Mouse (Mus musculus) MEL (cell line): ENCODE measurements around the gene Ift57. TPM values are rescaled to one million over a fixed set of nuclear protein-coding genes. Genes with fewer than 3 reads are reported as not detected.

Source experiments
- DNase-seq: peaks from one replicate; pipeline ENCODE4 v3.0.0; 2011; ENCODE audit warnings: low read depth, low spot score
- H3K27ac ChIP-seq: 2 replicates; pipeline ENCODE4 v1.5.1; 2012; ENCODE audit warnings: low read depth, mild to moderate bottlenecking, control low read depth, low read length, moderate library complexity; ENCODE audit not compliant: control insufficient read depth
- H3K27me3 ChIP-seq, 2 experiments: fragments of 150-350 bp in 1 of 2; sonication (generic) in 1 of 2; 2 replicates each; pipeline ENCODE4 v1.6.1; 2012; ENCODE audit warnings: low read length in 2 of 2, mild to moderate bottlenecking in 2 of 2, improper control_type of control experiment in 1 of 2, moderate library complexity in 1 of 2; ENCODE audit not compliant: insufficient read depth in 2 of 2, control insufficient read depth in 1 of 2
- H3K36me3 ChIP-seq, 2 experiments: 2 replicates each; pipeline ENCODE4 v1.6.1; 2012 to 2014; ENCODE audit warnings: low read length in 2 of 2, improper control_type of control experiment in 1 of 2, inconsistent platforms in 1 of 2, mild to moderate bottlenecking in 1 of 2; ENCODE audit not compliant: insufficient read depth in 2 of 2, control insufficient read depth in 1 of 2
- H3K4me1 ChIP-seq, 2 experiments: fragments of 150-350 bp in 1 of 2; sonication (generic) in 1 of 2; 2 replicates each; pipeline ENCODE4 v1.6.1; 2012; ENCODE audit warnings: low read length in 2 of 2, improper control_type of control experiment in 1 of 2, mild to moderate bottlenecking in 1 of 2; ENCODE audit not compliant: insufficient read depth in 2 of 2, control insufficient read depth in 1 of 2
- H3K4me3 ChIP-seq, 2 experiments: fragments of 150-350 bp in 1 of 2; sonication (generic) in 1 of 2; 2 replicates each; pipeline ENCODE4 v1.5.1; 2012; ENCODE audit warnings: low read depth in 2 of 2, low read length in 2 of 2, mild to moderate bottlenecking in 2 of 2, moderate library complexity in 2 of 2, control low read depth in 1 of 2, improper control_type of control experiment in 1 of 2; ENCODE audit not compliant: control insufficient read depth in 1 of 2, insufficient read depth in 1 of 2
- H3K79me2 ChIP-seq: 2 replicates; pipeline ENCODE4 v1.6.1; 2012; ENCODE audit warnings: mild to moderate bottlenecking, low read length, moderate library complexity; ENCODE audit not compliant: control insufficient read depth, poor library complexity, insufficient read depth
- H3K9ac ChIP-seq: 2 replicates; pipeline ENCODE4 v1.6.1; 2012; ENCODE audit warnings: low read depth, mild to moderate bottlenecking, control low read depth, low read length, moderate library complexity; ENCODE audit not compliant: control insufficient read depth, poor library complexity, severe bottlenecking
- H3K9me3 ChIP-seq: fragments of 150-350 bp; sonication (generic); replicated peaks from 2 replicates; pipeline ENCODE4 v1.6.1; 2012; ENCODE audit warnings: mild to moderate bottlenecking, low read length, improper control_type of control experiment, moderate library complexity; ENCODE audit not compliant: insufficient read depth
- BHLHE40 ChIP-seq: IDR thresholded peaks from 2 replicates; pipeline ENCODE4 v1.6.1; 2012; ENCODE audit warnings: low read depth, mild to moderate bottlenecking, inconsistent platforms, low read length, improper control_type of control experiment, borderline replicate concordance
- CHD2 ChIP-seq: IDR thresholded peaks from 2 replicates; pipeline ENCODE4 v1.6.1; 2011; ENCODE audit warnings: low read length, improper control_type of control experiment
- E2F4 ChIP-seq: IDR thresholded peaks from 2 replicates; pipeline ENCODE4 v1.6.1; 2011; ENCODE audit warnings: low read depth, low read length, improper control_type of control experiment, borderline replicate concordance
- ELF1 ChIP-seq: IDR thresholded peaks from 2 replicates; pipeline ENCODE4 v1.6.1; 2014; ENCODE audit warnings: low read depth, mild to moderate bottlenecking, inconsistent platforms, low read length, improper control_type of control experiment, moderate library complexity
- EP300 ChIP-seq, 2 experiments: IDR thresholded peaks; 2 replicates each; pipeline ENCODE4 v1.6.1; 2011; ENCODE audit warnings: improper control_type of control experiment in 2 of 2, low read length in 2 of 2, low read depth in 1 of 2, mild to moderate bottlenecking in 1 of 2
- ETS1 ChIP-seq: IDR thresholded peaks from 2 replicates; pipeline ENCODE4 v1.6.1; 2012; ENCODE audit warnings: low read depth, mild to moderate bottlenecking, inconsistent platforms, low read length, improper control_type of control experiment, moderate library complexity
- GABPA ChIP-seq: IDR thresholded peaks from 2 replicates; pipeline ENCODE4 v1.6.1; 2012; ENCODE audit warnings: low read depth, mild to moderate bottlenecking, inconsistent platforms, low read length, improper control_type of control experiment, moderate library complexity
- HCFC1 ChIP-seq: IDR thresholded peaks from 2 replicates; pipeline ENCODE4 v1.6.1; 2012; ENCODE audit warnings: low read depth, mild to moderate bottlenecking, inconsistent platforms, low read length, improper control_type of control experiment, moderate library complexity
- JUND ChIP-seq: IDR thresholded peaks from 2 replicates; pipeline ENCODE4 v1.6.1; 2011; ENCODE audit warnings: low read depth, mild to moderate bottlenecking, improper control_type of control experiment, low read length
- KAT2A ChIP-seq: conservative IDR thresholded peaks from 2 replicates; pipeline ENCODE4 v1.6.1; 2012; ENCODE audit warnings: low read depth, low read length, improper control_type of control experiment, inconsistent platforms
- MAFK ChIP-seq: IDR thresholded peaks from 2 replicates; pipeline ENCODE4 v1.6.1; 2011; ENCODE audit warnings: low read depth, mild to moderate bottlenecking, low read length, improper control_type of control experiment, borderline replicate concordance
- MAX ChIP-seq: IDR thresholded peaks from 2 replicates; pipeline ENCODE4 v1.6.1; 2011; ENCODE audit warnings: low read length, improper control_type of control experiment
- MEF2A ChIP-seq: IDR thresholded peaks from 2 replicates; pipeline ENCODE4 v1.6.1; 2014; ENCODE audit warnings: low read depth, mild to moderate bottlenecking, inconsistent platforms, low read length, improper control_type of control experiment; ENCODE audit not compliant: poor library complexity, insufficient replicate concordance, severe bottlenecking; ENCODE audit errors: extremely low read depth
- MYB ChIP-seq: IDR thresholded peaks from 2 replicates; pipeline ENCODE4 v1.6.1; 2011; ENCODE audit warnings: mild to moderate bottlenecking, low read depth, low read length, improper control_type of control experiment
- MYC ChIP-seq: IDR thresholded peaks from 2 replicates; pipeline ENCODE4 v1.6.1; 2011; ENCODE audit warnings: low read depth, mild to moderate bottlenecking, low read length, improper control_type of control experiment, moderate library complexity
- NELFE ChIP-seq: IDR thresholded peaks from 2 replicates; pipeline ENCODE4 v1.6.1; 2011; ENCODE audit warnings: low read depth, low read length, improper control_type of control experiment
- NRF1 ChIP-seq: IDR thresholded peaks from 2 replicates; pipeline ENCODE4 v1.6.1; 2014; ENCODE audit warnings: low read depth, mild to moderate bottlenecking, inconsistent platforms, low read length, improper control_type of control experiment, moderate library complexity; ENCODE audit not compliant: poor library complexity, insufficient read depth, severe bottlenecking
- POLR2AphosphoS5 ChIP-seq: IDR thresholded peaks from 2 replicates; pipeline ENCODE4 v1.6.1; 2012; ENCODE audit warnings: low read depth, borderline replicate concordance, mild to moderate bottlenecking, inconsistent platforms, low read length, moderate library complexity, mixed read lengths
- RAD21 ChIP-seq: IDR thresholded peaks from 2 replicates; pipeline ENCODE4 v1.6.1; 2011; ENCODE audit warnings: mild to moderate bottlenecking, low read depth, low read length, improper control_type of control experiment
- SIN3A ChIP-seq: IDR thresholded peaks from 2 replicates; pipeline ENCODE4 v1.6.1; 2012; ENCODE audit warnings: low read length, improper control_type of control experiment, inconsistent platforms
- SMC3 ChIP-seq: IDR thresholded peaks from 2 replicates; pipeline ENCODE4 v1.6.1; 2011; ENCODE audit warnings: low read depth, low read length, improper control_type of control experiment
- TAL1 ChIP-seq: IDR thresholded peaks from 2 replicates; pipeline ENCODE4 v1.6.1; 2012; ENCODE audit warnings: mild to moderate bottlenecking, inconsistent platforms, low read length, moderate library complexity, mixed read lengths
- TBP ChIP-seq: IDR thresholded peaks from 2 replicates; pipeline ENCODE4 v1.8.0; 2011; ENCODE audit warnings: low read depth, low read length, improper control_type of control experiment
- TCF12 ChIP-seq: IDR thresholded peaks from 2 replicates; pipeline ENCODE4 v1.6.1; 2014; ENCODE audit warnings: low read depth, mild to moderate bottlenecking, inconsistent platforms, low read length, improper control_type of control experiment, moderate library complexity
- USF1 ChIP-seq: IDR thresholded peaks from 2 replicates; pipeline ENCODE4 v1.6.1; 2014; ENCODE audit warnings: low read depth, mild to moderate bottlenecking, inconsistent platforms, low read length, improper control_type of control experiment, moderate library complexity
- USF2 ChIP-seq, 2 experiments: IDR thresholded peaks; 2 replicates each; pipeline ENCODE4 v1.6.1; 2011 to 2012; ENCODE audit warnings: improper control_type of control experiment in 2 of 2, low read length in 2 of 2, borderline replicate concordance in 1 of 2, inconsistent platforms in 1 of 2, low read depth in 1 of 2, mild to moderate bottlenecking in 1 of 2; ENCODE audit not compliant: insufficient read depth in 1 of 2
- ZC3H11A ChIP-seq: IDR thresholded peaks from 2 replicates; pipeline ENCODE4 v1.6.1; 2012; ENCODE audit warnings: low read depth, mild to moderate bottlenecking, inconsistent platforms, low read length, improper control_type of control experiment
- ZKSCAN1 ChIP-seq: IDR thresholded peaks from 2 replicates; pipeline ENCODE4 v1.6.1; 2012; ENCODE audit warnings: low read depth, mild to moderate bottlenecking, inconsistent platforms, low read length, improper control_type of control experiment, moderate library complexity
- ZNF384 ChIP-seq: IDR thresholded peaks from 2 replicates; pipeline ENCODE4 v1.6.1; 2012; ENCODE audit warnings: low read depth, mild to moderate bottlenecking, inconsistent platforms, low read length, improper control_type of control experiment
- polyA plus RNA-seq, 2 experiments: library from polyadenylated mRNA; stranded (reverse) in 1 of 2; unstranded in 1 of 2; fragments of >175 nt in 1 of 2; fragments of >200 nt in 1 of 2; gene quantifications; 2 replicates each; pipeline versions ENCODE4 v1.2.1 to v1.2.4; 2012; ENCODE audit warnings: low replicate concordance in 2 of 2, low read depth in 1 of 2; ENCODE audit not compliant: insufficient read length in 2 of 2, insufficient read depth in 1 of 2, missing spikeins in 1 of 2
- total RNA-seq: library from RNA; depleted of rRNA; stranded (reverse); fragments of 300-350 nt; gene quantifications from 2 replicates; pipeline ENCODE4 v1.2.3, GENCODE M21; 2012

Ift57 gene
- total and polyA plus RNA-seq, 3 experiments, result 5.7 to 11.1 TPM; not detected in 1

- TF ChIP-seq MEF2A (no peak), EP300 (IDR thresholded peaks at IDR 0.05; ENCODE audit: low read depth in 1 of 2, low read length in 2 of 2) (peak; percentile 84 to 87), ZNF384 (peak; percentile 93), SMC3 (no peak), E2F4 (no peak), MYC (no peak), USF1 (no peak), MAFK (no peak), GABPA (no peak), HCFC1 (no peak), POLR2AphosphoS5 (no peak), TCF12 (peak; percentile 79), TAL1 (no peak), RAD21 (no peak), NELFE (no peak), CHD2 (no peak), JUND (peak; percentile 58; the same call in 1 of the 2 replicates), ZC3H11A (no peak)
- TF ChIP-seq, all 39 proteins: peak for 13
These were observed 74.0 kb downstream of the Ift57 start (continued) for GRCm38 (mm10) chr16:49773068-49773467.

GRCm38 (mm10) chr16:49774059-49775001 lies 75.3 kb downstream of the Ift57 start:
- peaks cover 27 to 44% of the 10 kb centered on the region in 2 experiments for H3K4me1 ChIP-seq
- TF ChIP-seq ZNF384 (0 out of 2 replicates have a peak, but pooled peaks have one; percentile 8), TBP (no peak; the same call in 1 of the 2 replicates), E2F4 (no peak), POLR2AphosphoS5 (no peak), MAX (peak; percentile 25; the same call in 1 of the 2 replicates), USF2 (IDR thresholded peaks at IDR 0.05; ENCODE audit: borderline replicate concordance in 1 of 2, insufficient read depth in 1 of 2, low read depth in 1 of 2, low read length in 2 of 2) (no peak), RAD21 (no peak), MEF2A (no peak), KAT2A (no peak), SIN3A (peak; percentile 65), EP300 (IDR thresholded peaks at IDR 0.05; ENCODE audit: low read depth in 1 of 2, low read length in 2 of 2) (peak; percentile 81 to 91), ETS1 (peak; percentile 83), GABPA (0 out of 2 replicates have a peak, but pooled peaks have one; percentile 32), NRF1 (peak; percentile 54), HCFC1 (0 out of 2 replicates have a peak, but pooled peaks have one; percentile 14), TAL1 (no peak; the same call in none of the 2 replicates), ZC3H11A (no peak), ZKSCAN1 (no peak), BHLHE40 (no peak), ELF1 (no peak), JUND (peak; percentile 42; the same call in 1 of the 2 replicates), TCF12 (peak; percentile 79), MYB (peak; percentile 84)

More at GRCm38 (mm10) chr16:49774059-49775001, 75.3 kb downstream of the Ift57 start:
- H3K79me2 ChIP-seq, result no peaks in the 10 kb centered on the region
- H3K27me3 ChIP-seq, result no peaks in the 10 kb centered on the region
- peak overlapping the region; percentile 48 to 56 for H3K4me3 ChIP-seq
- DNase-seq, result peak; percentile 80
- H3K27ac ChIP-seq, result peak overlapping the region; percentile 97
- H3K9ac ChIP-seq, result peak overlapping the region; percentile 70
- peaks cover 0 to 56% of the 10 kb centered on the region in 2 experiments; a peak in 2 of 4 replicates for H3K36me3 ChIP-seq
- H3K9me3 ChIP-seq, result no peaks in the 10 kb centered on the region
